Mouse (Mus musculus): ENCODE data around the gene Hagh. TPM values are rescaled to one million over a fixed set of nuclear protein-coding genes. Genes with fewer than 3 reads are reported as not detected.

Gene Hagh
- polyA plus RNA-seq, 1 experiment: 157 TPM

- 84% methylated on average over 2 of the region's 2 CpGs for WGBS
- TF ChIP-seq CTCF (IDR thresholded peaks at IDR 0.05; ENCODE audit: borderline replicate concordance, control insufficient read depth, extremely low read depth, insufficient read depth, low read length, poor library complexity): no peak
- no peak for TF ChIP-seq POLR2A (IDR thresholded peaks at IDR 0.05; ENCODE audit: control insufficient read depth, extremely low read depth, insufficient read depth, low read length, poor library complexity)
Observed at GRCm38 (mm10) chr17:24819469-24819868, 20.5 kb upstream of the Hagh start.

GRCm38 (mm10) chr17:24821351-24822280 is 18.3 kb upstream of the Hagh start:
- H3K4me1 ChIP-seq (replicated peaks; ENCODE audit: control insufficient read depth, insufficient read depth, low read length): no peaks in the 10 kb centered on the region
- no peak overlapping the region for H3K27ac ChIP-seq (ENCODE audit: control insufficient read depth, insufficient read depth, low read length)
- TF ChIP-seq POLR2A (IDR thresholded peaks at IDR 0.05; ENCODE audit: control insufficient read depth, extremely low read depth, insufficient read depth, low read length, poor library complexity) (no peak), CTCF (IDR thresholded peaks at IDR 0.05; ENCODE audit: borderline replicate concordance, control insufficient read depth, extremely low read depth, insufficient read depth, low read length, poor library complexity) (no peak)
- no peak for DNase-seq
- H3K36me3 ChIP-seq (ENCODE audit: control insufficient read depth, insufficient read depth, low read length): no peaks in the 10 kb centered on the region
- H3K4me3 ChIP-seq (ENCODE audit: control insufficient read depth, insufficient read depth, low read length): no peak overlapping the region
- 60% methylated on average over 3 of the region's 3 CpGs for WGBS
- H3K27me3 ChIP-seq (ENCODE audit: control insufficient read depth, insufficient read depth, low read length): no peaks in the 10 kb centered on the region

More at GRCm38 (mm10) chr17:24819469-24819868, 20.5 kb upstream of the Hagh start:
- H3K36me3 ChIP-seq (ENCODE audit: control insufficient read depth, insufficient read depth, low read length): no peaks in the 10 kb centered on the region
- H3K27me3 ChIP-seq (ENCODE audit: control insufficient read depth, insufficient read depth, low read length): no peaks in the 10 kb centered on the region
- H3K27ac ChIP-seq (ENCODE audit: control insufficient read depth, insufficient read depth, low read length): no peak overlapping the region
- no peak overlapping the region for H3K4me3 ChIP-seq (ENCODE audit: control insufficient read depth, insufficient read depth, low read length)
- DNase-seq: no peak
- H3K4me1 ChIP-seq (replicated peaks; ENCODE audit: control insufficient read depth, insufficient read depth, low read length): no peaks in the 10 kb centered on the region

- Histone ChIP-seq H3K4me3 (ENCODE audit: control insufficient read depth, insufficient read depth, low read length) (no peak overlapping the region), H3K4me1 (replicated peaks; ENCODE audit: control insufficient read depth, insufficient read depth, low read length) (no peaks in the 10 kb centered on the region), H3K36me3 (ENCODE audit: control insufficient read depth, insufficient read depth, low read length) (no peaks in the 10 kb centered on the region), H3K27me3 (ENCODE audit: control insufficient read depth, insufficient read depth, low read length) (no peaks in the 10 kb centered on the region), H3K27ac (ENCODE audit: control insufficient read depth, insufficient read depth, low read length) (no peak overlapping the region)
- 46% methylated on average over 5 of the region's 5 CpGs for WGBS
- DNase-seq: no peak
- no peak for TF ChIP-seq CTCF (IDR thresholded peaks at IDR 0.05; ENCODE audit: borderline replicate concordance, control insufficient read depth, extremely low read depth, insufficient read depth, low read length, poor library complexity)
- TF ChIP-seq POLR2A (IDR thresholded peaks at IDR 0.05; ENCODE audit: control insufficient read depth, extremely low read depth, insufficient read depth, low read length, poor library complexity): no peak
Observed at GRCm38 (mm10) chr17:24840341-24840740, 398 bp downstream of the Hagh start.

GRCm38 (mm10) chr17:24841133-24841532 is 1.2 kb downstream of the Hagh start:
- Histone ChIP-seq H3K36me3 (ENCODE audit: control insufficient read depth, insufficient read depth, low read length) (no peaks in the 10 kb centered on the region), H3K4me1 (replicated peaks; ENCODE audit: control insufficient read depth, insufficient read depth, low read length) (no peaks in the 10 kb centered on the region), H3K4me3 (ENCODE audit: control insufficient read depth, insufficient read depth, low read length) (no peak overlapping the region), H3K27ac (ENCODE audit: control insufficient read depth, insufficient read depth, low read length) (no peak overlapping the region), H3K27me3 (ENCODE audit: control insufficient read depth, insufficient read depth, low read length) (no peaks in the 10 kb centered on the region)
- 75% methylated on average over 4 of the region's 4 CpGs for WGBS
- TF ChIP-seq POLR2A (IDR thresholded peaks at IDR 0.05; ENCODE audit: control insufficient read depth, extremely low read depth, insufficient read depth, low read length, poor library complexity): no peak
- TF ChIP-seq CTCF (IDR thresholded peaks at IDR 0.05; ENCODE audit: borderline replicate concordance, control insufficient read depth, extremely low read depth, insufficient read depth, low read length, poor library complexity): peak; percentile 56; the same call in 1 of the 2 replicates
- DNase-seq: peak; percentile 52

GRCm38 (mm10) chr17:24842631-24843030 is 2.7 kb downstream of the Hagh start:
- DNase-seq: peak; percentile 16
- WGBS: 83% methylated on average over 2 of the region's 2 CpGs

GRCm38 (mm10) chr17:24844525-24844924 is 4.6 kb downstream of the Hagh start:
- H3K4me1 ChIP-seq (replicated peaks; ENCODE audit: control insufficient read depth, insufficient read depth, low read length): peaks cover 2% of the 10 kb centered on the region
- WGBS: 86% methylated on average over 9 of the region's 9 CpGs
- no peaks in the 10 kb centered on the region for H3K27me3 ChIP-seq (ENCODE audit: control insufficient read depth, insufficient read depth, low read length)
- no peak overlapping the region for H3K4me3 ChIP-seq (ENCODE audit: control insufficient read depth, insufficient read depth, low read length)
- H3K27ac ChIP-seq (ENCODE audit: control insufficient read depth, insufficient read depth, low read length): no peak overlapping the region
- no peaks in the 10 kb centered on the region for H3K36me3 ChIP-seq (ENCODE audit: control insufficient read depth, insufficient read depth, low read length)
- no peak for DNase-seq
- TF ChIP-seq POLR2A (IDR thresholded peaks at IDR 0.05; ENCODE audit: control insufficient read depth, extremely low read depth, insufficient read depth, low read length, poor library complexity) (no peak), CTCF (IDR thresholded peaks at IDR 0.05; ENCODE audit: borderline replicate concordance, control insufficient read depth, extremely low read depth, insufficient read depth, low read length, poor library complexity) (no peak)

More at GRCm38 (mm10) chr17:24842631-24843030, 2.7 kb downstream of the Hagh start:
- Histone ChIP-seq H3K4me1 (replicated peaks; ENCODE audit: control insufficient read depth, insufficient read depth, low read length) (no peaks in the 10 kb centered on the region), H3K36me3 (ENCODE audit: control insufficient read depth, insufficient read depth, low read length) (no peaks in the 10 kb centered on the region), H3K4me3 (ENCODE audit: control insufficient read depth, insufficient read depth, low read length) (no peak overlapping the region), H3K27ac (ENCODE audit: control insufficient read depth, insufficient read depth, low read length) (no peak overlapping the region), H3K27me3 (ENCODE audit: control insufficient read depth, insufficient read depth, low read length) (no peaks in the 10 kb centered on the region)
- TF ChIP-seq POLR2A (IDR thresholded peaks at IDR 0.05; ENCODE audit: control insufficient read depth, extremely low read depth, insufficient read depth, low read length, poor library complexity): no peak
- no peak for TF ChIP-seq CTCF (IDR thresholded peaks at IDR 0.05; ENCODE audit: borderline replicate concordance, control insufficient read depth, extremely low read depth, insufficient read depth, low read length, poor library complexity)
